Mouse (Mus musculus): ENCODE results near the gene Fmo2.

GRCm38 (mm10) chr1:162888646-162889045 is 9.9 kb downstream of the Fmo2 start:
- TF ChIP-seq POLR2A (IDR thresholded peaks at IDR 0.05; ENCODE audit: borderline replicate concordance, extremely low read depth, low read depth, low read length) (no peak), CTCF (IDR thresholded peaks at IDR 0.05; ENCODE audit: insufficient read depth, low read length) (no peak)

Data from lung, adult 2 months (tissue).